Mouse (Mus musculus) liver, embryonic 14.5 days (tissue): ENCODE measurements around the gene Gm5447.

Experiments
- CTCF ChIP-seq: IDR thresholded peaks from 2 replicates; pipeline ENCODE4 v1.5.1; 2016; ENCODE audit warnings: antibody characterized with exemption, low read depth, control low read depth
- EP300 ChIP-seq: IDR thresholded peaks from 2 replicates; pipeline ENCODE4 v1.6.1; 2016; ENCODE audit warnings: antibody characterized with exemption, low read depth

- peak; percentile 19; the same call in 1 of the 2 replicates for TF ChIP-seq CTCF
- TF ChIP-seq EP300: peak; percentile 55; the same call in 1 of the 2 replicates
These were observed 13.3 kb upstream of the Gm5447 start for GRCm38 (mm10) chr13:30960714-30961113.
